Mouse (Mus musculus): ENCODE results near the gene Med11.

DNA sequence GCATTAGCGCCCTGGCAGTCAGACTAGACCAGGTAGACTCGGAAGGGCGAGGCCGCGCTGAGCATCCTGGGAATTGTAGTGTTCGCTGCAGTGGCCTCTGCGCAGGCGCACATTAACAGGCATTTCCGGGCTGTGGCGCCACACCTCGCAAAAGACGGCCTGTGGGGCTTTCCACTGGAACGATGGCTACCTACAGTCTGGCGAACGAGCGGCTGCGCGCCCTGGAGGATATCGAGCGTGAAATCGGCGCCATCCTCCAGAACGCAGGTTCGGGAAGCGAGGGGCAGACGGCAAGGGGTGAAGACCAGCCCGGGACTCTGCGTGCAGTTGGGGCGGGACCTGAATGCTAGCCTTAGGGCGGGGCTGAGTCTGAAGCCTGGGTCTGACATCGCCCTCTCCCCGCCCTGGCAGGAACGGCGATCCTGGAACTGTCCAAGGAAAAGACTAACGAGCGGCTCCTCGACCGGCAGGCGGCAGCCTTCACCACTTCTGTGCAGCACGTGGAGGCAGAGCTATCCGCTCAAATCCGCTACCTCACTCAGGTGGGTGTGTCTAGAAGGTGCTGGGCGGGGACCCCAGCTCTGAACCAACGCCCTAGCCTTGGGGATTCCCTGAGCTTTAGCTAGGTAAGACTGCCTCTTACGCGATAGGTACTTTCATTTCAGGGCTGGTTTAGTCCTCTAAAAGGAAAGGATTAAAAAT is at the start of gene Med11:
- TF ChIP-seq CTCF (IDR thresholded peaks at IDR 0.05) = peak; percentile 97
- TF ChIP-seq EP300 (IDR thresholded peaks at IDR 0.05) = 0 out of 2 replicates have a peak, but pooled peaks have one; percentile 39

Data from lung, postnatal 0 days (tissue).